8 mouse cellular contexts compared by ENCODE assay signal in genomic region chr8:121116591-121117185, GRCm38 (mm10). TPM values are rescaled to one million over a fixed set of nuclear protein-coding genes. Genes with fewer than 3 reads are reported as not detected.
DNase-seq lines count a peak whose midpoint lies in the region; ATAC-seq and TF ChIP-seq lines count a peak whose summit lies in the region.

No protein-coding gene starts in this region.

- no peak overlapping the region; the same call in 1 of the 2 replicates for H3K9ac ChIP-seq in lung, postnatal 0 days (replicated peaks; ENCODE audit: low read depth)
- peak overlapping the region; percentile 78 for H3K9ac ChIP-seq in embryonic facial prominence, embryonic 13.5 days
- H3K9ac ChIP-seq in hindbrain, postnatal 0 days (replicated peaks; ENCODE audit: low read length) = no peak overlapping the region
- no peak overlapping the region for H3K9ac ChIP-seq in midbrain, embryonic 15.5 days

- H3K36me3 ChIP-seq in lung, postnatal 0 days (ENCODE audit: insufficient read depth, low read length) = no peaks in the 10 kb centered on the region
- H3K36me3 ChIP-seq in embryonic facial prominence, embryonic 13.5 days = no peaks in the 10 kb centered on the region
- no peaks in the 10 kb centered on the region for H3K36me3 ChIP-seq in hindbrain, postnatal 0 days (ENCODE audit: insufficient read depth, low read length)
- no peaks in the 10 kb centered on the region for H3K36me3 ChIP-seq in midbrain, embryonic 15.5 days (replicated peaks)

- no peak for DNase-seq in lung, postnatal 0 days (ENCODE audit: low spot score)
- no peak for DNase-seq in lung, adult 2 months
- no peak for DNase-seq in hindbrain, postnatal 0 days (ENCODE audit: low spot score)
- no peak for DNase-seq in cerebellum, postnatal 25 days
- DNase-seq in urinary bladder, postnatal 36 days (ENCODE audit: low spot score in 2 of 2) = no peak
- DNase-seq in cerebellum, adult 11 months = no peak

- peaks cover 81% of the 10 kb centered on the region for H3K27me3 ChIP-seq in lung, postnatal 0 days (replicated peaks; ENCODE audit: insufficient read depth, low read length)
- H3K27me3 ChIP-seq in embryonic facial prominence, embryonic 13.5 days = peaks cover 92% of the 10 kb centered on the region
- peaks cover 81% of the 10 kb centered on the region for H3K27me3 ChIP-seq in hindbrain, postnatal 0 days (ENCODE audit: insufficient read depth, low read length)
- peaks cover 93% of the 10 kb centered on the region for H3K27me3 ChIP-seq in midbrain, embryonic 15.5 days (replicated peaks)

- H3K9me3 ChIP-seq in lung, postnatal 0 days (ENCODE audit: low read length) = no peaks in the 10 kb centered on the region
- H3K9me3 ChIP-seq in embryonic facial prominence, embryonic 13.5 days = 0 out of 2 replicates have a peak, but pooled peaks cover 3% of the 10 kb centered on the region
- H3K9me3 ChIP-seq in hindbrain, postnatal 0 days (ENCODE audit: low read length) = no peaks in the 10 kb centered on the region
- no peaks in the 10 kb centered on the region for H3K9me3 ChIP-seq in midbrain, embryonic 15.5 days

- ATAC-seq in lung, postnatal 0 days = peak; percentile 28
- ATAC-seq in embryonic facial prominence, embryonic 13.5 days (ENCODE audit: insufficient number of reproducible peaks, insufficient read depth, low FRiP score, low TSS enrichment, low read depth) = peak; percentile 67; the same call in 1 of the 2 replicates
- ATAC-seq in hindbrain, postnatal 0 days = no peak
- peak; percentile 38; the same call in 1 of the 2 replicates for ATAC-seq in midbrain, embryonic 15.5 days (replicated peaks)

- TF ChIP-seq CTCF in lung, postnatal 0 days (IDR thresholded peaks at IDR 0.05) = no peak
- no peak for TF ChIP-seq CTCF in lung, adult 2 months (IDR thresholded peaks at IDR 0.05; ENCODE audit: insufficient read depth, low read length)
- TF ChIP-seq CTCF in hindbrain, postnatal 0 days (IDR thresholded peaks at IDR 0.05; ENCODE audit: low read depth) = no peak

- peak overlapping the region; percentile 91 for H3K4me2 ChIP-seq in lung, postnatal 0 days (replicated peaks; ENCODE audit: low read depth, low read length)
- peak overlapping the region; percentile 92 for H3K4me2 ChIP-seq in embryonic facial prominence, embryonic 13.5 days
- peak overlapping the region; percentile 52 for H3K4me2 ChIP-seq in hindbrain, postnatal 0 days (ENCODE audit: low read depth, low read length)
- peak overlapping the region; percentile 52 for H3K4me2 ChIP-seq in midbrain, embryonic 15.5 days

- peak overlapping the region; percentile 50 for H3K4me3 ChIP-seq in lung, postnatal 0 days (ENCODE audit: low read depth, low read length)
- H3K4me3 ChIP-seq in lung, adult 2 months (replicated peaks; ENCODE audit: extremely low read depth, low read depth, low read length) = no peak overlapping the region
- peak overlapping the region; percentile 59 for H3K4me3 ChIP-seq in embryonic facial prominence, embryonic 13.5 days
- H3K4me3 ChIP-seq in hindbrain, postnatal 0 days (ENCODE audit: low read length) = peak overlapping the region; percentile 26
- H3K4me3 ChIP-seq in midbrain, embryonic 15.5 days = peak overlapping the region; percentile 29

- H3K4me1 ChIP-seq in lung, postnatal 0 days (ENCODE audit: insufficient read depth, low read depth, low read length) = peaks cover 11% of the 10 kb centered on the region
- H3K4me1 ChIP-seq in lung, adult 2 months (ENCODE audit: control insufficient read depth, insufficient read depth, low read length) = no peaks in the 10 kb centered on the region
- H3K4me1 ChIP-seq in embryonic facial prominence, embryonic 13.5 days = peaks cover 38% of the 10 kb centered on the region
- no peaks in the 10 kb centered on the region for H3K4me1 ChIP-seq in hindbrain, postnatal 0 days (ENCODE audit: insufficient read depth, low read length)
- H3K4me1 ChIP-seq in midbrain, embryonic 15.5 days = peaks cover 23% of the 10 kb centered on the region

- no peak for TF ChIP-seq EP300 in lung, postnatal 0 days (IDR thresholded peaks at IDR 0.05)

- TF ChIP-seq POLR2A in lung, adult 2 months (IDR thresholded peaks at IDR 0.05; ENCODE audit: borderline replicate concordance, extremely low read depth, low read depth, low read length) = no peak

- no peak overlapping the region for H3K27ac ChIP-seq in lung, postnatal 0 days (ENCODE audit: low read length)
- peak overlapping the region; percentile 81 for H3K27ac ChIP-seq in embryonic facial prominence, embryonic 13.5 days
- no peak overlapping the region for H3K27ac ChIP-seq in hindbrain, postnatal 0 days
- no peak overlapping the region for H3K27ac ChIP-seq in midbrain, embryonic 15.5 days

- under 1% methylated on average over 55 of the region's 55 CpGs for WGBS in lung, postnatal 0 days
- 1% methylated on average over 55 of the region's 55 CpGs for WGBS in lung, adult 2 months
- WGBS in embryonic facial prominence, embryonic 13.5 days = under 1% methylated on average over 55 of the region's 55 CpGs
- WGBS in hindbrain, postnatal 0 days = 2% methylated on average over 55 of the region's 55 CpGs
- under 1% methylated on average over 55 of the region's 55 CpGs for WGBS in midbrain, embryonic 15.5 days

RNA-seq across cellular contexts. Expression of gene Foxc2, which starts 0.7 kb away (rescaled TPM):
- 0.47 and 0.58 TPM in 2 replicates for polyA plus RNA-seq in lung, postnatal 0 days (2015; fragmentation: Nextera tagmentation; extraction: Ambion mirVana)
- polyA plus RNA-seq in lung, adult 2 months (2012; rRNA removed) = 1.4 and 1.6 TPM in 2 replicates
- polyA plus RNA-seq in embryonic facial prominence, embryonic 13.5 days (2015; fragmentation: Nextera tagmentation; extraction: Ambion mirVana) = 3.2 and 3.3 TPM in 2 replicates
- total RNA-seq in hindbrain, postnatal 0 days (2014; rRNA removed) = 3.7 and 10.6 TPM in 2 replicates
- 2.8 and 3.6 TPM in 2 replicates for polyA plus RNA-seq in hindbrain, postnatal 0 days (2015; fragmentation: Nextera tagmentation; extraction: Ambion mirVana)
- polyA plus RNA-seq in midbrain, embryonic 15.5 days (2015; fragmentation: Nextera tagmentation; extraction: Ambion mirVana) = 4.2 and 5.2 TPM in 2 replicates

RNA-seq across cellular contexts. Expression of gene Mthfsd, which starts 8.5 kb away (rescaled TPM):
- 36.1 and 37.7 TPM in 2 replicates for polyA plus RNA-seq in lung, postnatal 0 days (2015; fragmentation: Nextera tagmentation; extraction: Ambion mirVana)
- polyA plus RNA-seq in lung, adult 2 months (2012; rRNA removed) = 44.7 and 51.6 TPM in 2 replicates
- polyA plus RNA-seq in embryonic facial prominence, embryonic 13.5 days (2015; fragmentation: Nextera tagmentation; extraction: Ambion mirVana) = 60.5 and 70.5 TPM in 2 replicates
- total RNA-seq in hindbrain, postnatal 0 days (2014; rRNA removed) = 39.9 and 45.6 TPM in 2 replicates
- polyA plus RNA-seq in hindbrain, postnatal 0 days (2015; fragmentation: Nextera tagmentation; extraction: Ambion mirVana) = 44.4 and 47.0 TPM in 2 replicates
- polyA plus RNA-seq in midbrain, embryonic 15.5 days (2015; fragmentation: Nextera tagmentation; extraction: Ambion mirVana) = 51.1 and 52.3 TPM in 2 replicates

RNA-seq across cellular contexts. Expression of gene Foxl1, which starts 11.1 kb away (rescaled TPM):
- polyA plus RNA-seq in lung, postnatal 0 days (2015; fragmentation: Nextera tagmentation; extraction: Ambion mirVana) = 0.88 and 1.3 TPM in 2 replicates
- 2.5 and 3.0 TPM in 2 replicates for polyA plus RNA-seq in lung, adult 2 months (2012; rRNA removed)
- polyA plus RNA-seq in embryonic facial prominence, embryonic 13.5 days (2015; fragmentation: Nextera tagmentation; extraction: Ambion mirVana) = 0.28 and 0.34 TPM in 2 replicates
- 0.40 and 0.58 TPM in 2 replicates for total RNA-seq in hindbrain, postnatal 0 days (2014; rRNA removed)
- polyA plus RNA-seq in hindbrain, postnatal 0 days (2015; fragmentation: Nextera tagmentation; extraction: Ambion mirVana) = 0.21 TPM in 1 of 2 replicates, not detected in the other
- 0.12 and 0.18 TPM in 2 replicates for polyA plus RNA-seq in midbrain, embryonic 15.5 days (2015; fragmentation: Nextera tagmentation; extraction: Ambion mirVana)

RNA-seq across cellular contexts. Expression of gene Foxf1, which starts 32.5 kb away (rescaled TPM):
- 156 and 194 TPM in 2 replicates for polyA plus RNA-seq in lung, postnatal 0 days (2015; fragmentation: Nextera tagmentation; extraction: Ambion mirVana)
- polyA plus RNA-seq in lung, adult 2 months (2012; rRNA removed) = 194 and 406 TPM in 2 replicates
- 10.7 and 15.1 TPM in 2 replicates for polyA plus RNA-seq in embryonic facial prominence, embryonic 13.5 days (2015; fragmentation: Nextera tagmentation; extraction: Ambion mirVana)
- total RNA-seq in hindbrain, postnatal 0 days (2014; rRNA removed) = 1.8 and 1.9 TPM in 2 replicates
- polyA plus RNA-seq in hindbrain, postnatal 0 days (2015; fragmentation: Nextera tagmentation; extraction: Ambion mirVana) = 1.2 and 1.4 TPM in 2 replicates
- 1.0 and 1.6 TPM in 2 replicates for polyA plus RNA-seq in midbrain, embryonic 15.5 days (2015; fragmentation: Nextera tagmentation; extraction: Ambion mirVana)
